Mouse (Mus musculus): ENCODE results near the gene Fam20c. TPM values are rescaled to one million over a fixed set of nuclear protein-coding genes. Genes with fewer than 3 reads are reported as not detected.

Gene Fam20c
- polyA plus RNA-seq, 1 experiment from 2014 or later: 19.9 TPM

Other genes starting within 250 kb of the Fam20c start
- gene 1700123K08Rik, start 189.8 kb upstream of the Fam20c start, polyA plus RNA-seq (2014; fragmentation: Nextera tagmentation; extraction: Ambion mirVana): not detected in 2 replicates
- 64.0 and 70.4 TPM in 2 replicates for gene Zfp68, start 134.8 kb upstream of the Fam20c start, polyA plus RNA-seq (2014; fragmentation: Nextera tagmentation; extraction: Ambion mirVana)
- gene A430033K04Rik, start 131.7 kb upstream of the Fam20c start, polyA plus RNA-seq (2014; fragmentation: Nextera tagmentation; extraction: Ambion mirVana): 9.3 and 14.0 TPM in 2 replicates
- not detected in 2 replicates for gene Gm5294, start 65.6 kb downstream of the Fam20c start, polyA plus RNA-seq (2014; fragmentation: Nextera tagmentation; extraction: Ambion mirVana)
- 57.7 and 70.2 TPM in 2 replicates for gene Pdgfa, start 242.9 kb downstream of the Fam20c start, polyA plus RNA-seq (2014; fragmentation: Nextera tagmentation; extraction: Ambion mirVana)